Mouse (Mus musculus): Measurements from ENCODE around the gene Tmprss11e. TPM values are rescaled to one million over a fixed set of nuclear protein-coding genes. Genes with fewer than 3 reads are reported as not detected.

Tmprss11e gene
- polyA plus RNA-seq (2012; rRNA removed) = not detected in 2 replicates

DNA sequence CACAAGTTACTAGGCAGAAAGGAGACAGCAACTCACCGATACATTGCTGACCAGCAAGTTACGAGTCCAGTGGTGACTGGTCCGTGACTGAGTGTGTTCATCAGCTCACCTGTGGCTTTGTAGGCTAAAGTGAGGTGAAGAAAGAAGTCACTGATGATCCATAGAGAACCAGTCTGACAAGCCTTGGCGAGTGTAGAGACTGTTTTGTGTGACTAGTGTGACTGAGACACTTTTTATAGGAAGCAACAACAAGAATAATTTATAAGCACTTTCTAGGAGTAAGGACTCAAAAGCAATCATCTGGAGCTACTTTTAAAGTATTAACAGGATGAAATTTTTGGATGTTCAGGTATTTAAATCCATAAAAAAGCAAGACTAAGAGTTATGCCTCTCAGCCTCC, at the start of gene Tmprss11e:
TSS of gene Tmprss11e (minus strand) at position 101 of the 400 bp plus-strand sequence.

DNA sequence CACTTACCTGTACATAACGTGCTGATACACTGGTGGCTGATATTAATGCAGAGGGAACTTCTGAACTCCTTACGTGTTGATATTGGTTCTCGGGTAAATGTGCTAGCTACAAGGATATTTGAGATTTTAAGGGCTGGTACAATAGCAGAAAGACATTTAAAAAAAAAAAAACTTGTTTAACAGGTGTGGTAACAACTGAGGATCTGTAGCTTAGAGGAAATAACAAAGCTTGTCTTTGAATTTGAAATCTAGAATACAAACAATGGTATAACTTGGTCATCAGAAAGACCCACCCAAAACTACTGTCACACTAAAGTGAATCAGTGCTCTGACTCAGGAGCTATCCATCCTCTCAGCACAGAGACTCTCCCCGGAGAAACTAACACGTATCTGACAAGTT, 69.4 kb downstream of the Tmprss11e start, which contains the start of gene Tmprss11b:
TSS of gene Tmprss11b (minus strand) at position 101 of the 400 bp plus-strand sequence.

Other genes starting within 250 kb of the Tmprss11e start
- gene Tmprss11g, start 227.2 kb downstream of the Tmprss11e start, polyA plus RNA-seq (2012; rRNA removed) = not detected in 2 replicates
- gene Tmprss11f, start 113.4 kb downstream of the Tmprss11e start, polyA plus RNA-seq (2012; rRNA removed) = not detected in 2 replicates
- gene Tmprss11b, start 69.5 kb downstream of the Tmprss11e start, polyA plus RNA-seq (2012; rRNA removed) = not detected in 2 replicates
- gene Ythdc1, start 58.4 kb upstream of the Tmprss11e start, polyA plus RNA-seq (2012; rRNA removed) = 21.3 and 24.2 TPM in 2 replicates
- 64.5 and 71.5 TPM in 2 replicates for gene Ugt2b34, start 161.1 kb upstream of the Tmprss11e start, polyA plus RNA-seq (2012; rRNA removed)
- gene Ugt2b1, start 180.7 kb upstream of the Tmprss11e start, polyA plus RNA-seq (2012; rRNA removed) = 1.2 and 1.9 TPM in 2 replicates

Measured in liver, embryonic 18 days (tissue).